Comparison of ENCODE assay signal across 14 mouse cellular contexts in genomic region chr10:127845945-127846344, GRCm38 (mm10). TPM values are rescaled to one million over a fixed set of nuclear protein-coding genes. Genes with fewer than 3 reads are reported as not detected.
DNase-seq lines count a peak whose midpoint lies in the region; ATAC-seq and TF ChIP-seq lines count a peak whose summit lies in the region.
"Not testable (repeated sequence)": the region's sequence is repeated elsewhere in the genome, so short reads cannot be mapped to it uniquely, and the experiment has no call there.
"Had no signal": no experiment of that assay in that cellular context is flagged by ENCODE, and none has a peak within 500 bp of the region (broad histone marks: within the 10 kb centered on the region; RNA-seq: fewer than 3 reads in every experiment).

No protein-coding gene starts in this region.

- TF ChIP-seq CTCF in kidney, adult 2 months (conservative IDR thresholded peaks at IDR 0.05; ENCODE audit: insufficient read depth, insufficient read length, low read depth, low read length); kidney, postnatal 0 days (IDR thresholded peaks at IDR 0.05; ENCODE audit: low read depth): not testable (repeated sequence)

- H3K4me3 ChIP-seq in kidney, adult 2 months (ENCODE audit: insufficient read depth, low read depth, low read length); kidney, postnatal 0 days (replicated peaks; ENCODE audit: low read depth, low read length): not testable (repeated sequence)

- DNase-seq in kidney, adult 2 months, result peak; percentile 56
- DNase-seq in kidney, adult 9 months, result peak; percentile 56
- DNase-seq in kidney, postnatal 0 days (ENCODE audit: low spot score), result not testable (repeated sequence)
- peak; percentile 19 for DNase-seq in kidney, postnatal 10 days
- DNase-seq in kidney, postnatal 14 days, result peak; percentile 23
- peak; percentile 48 for DNase-seq in kidney, postnatal 25 days
- DNase-seq in kidney, postnatal 36 days, result peak; percentile 37 to 42

- not testable (repeated sequence) for H3K27me3 ChIP-seq in kidney, adult 2 months (replicated peaks; ENCODE audit: control insufficient read depth, insufficient read depth, low read length); kidney, postnatal 0 days (ENCODE audit: insufficient read depth, low read length)

- H3K4me1 ChIP-seq in kidney, adult 2 months (ENCODE audit: control insufficient read depth, insufficient read depth, low read length), result peaks cover 20% of the 10 kb centered on the region
- not testable (repeated sequence) for H3K4me1 ChIP-seq in kidney, postnatal 0 days (replicated peaks; ENCODE audit: insufficient read depth, low read length)

- not testable (repeated sequence) for H3K27ac ChIP-seq in kidney, adult 2 months (ENCODE audit: insufficient read depth, low read depth, low read length)
- H3K27ac ChIP-seq in kidney, postnatal 0 days, result peak overlapping the region; percentile 61; the same call in 1 of the 2 replicates

- not testable (repeated sequence) for TF ChIP-seq POLR2A in kidney, adult 2 months (IDR thresholded peaks at IDR 0.05; ENCODE audit: low read depth, low read length)

- ATAC-seq in kidney, postnatal 0 days (replicated peaks; ENCODE audit: low FRiP score, low read depth), result not testable (repeated sequence)

- not testable (repeated sequence) for H3K36me3 ChIP-seq in kidney, adult 2 months (ENCODE audit: control insufficient read depth, insufficient read depth, low read length); kidney, postnatal 0 days (ENCODE audit: insufficient read depth, low read length)

- 40% methylated on average over 5 of the region's 5 CpGs for WGBS in kidney, adult 2 months
- 47% methylated on average over 5 of the region's 5 CpGs for WGBS in kidney, postnatal 0 days

- H3K9me3 ChIP-seq in kidney, postnatal 0 days (replicated peaks; ENCODE audit: low read length), result not testable (repeated sequence)

- not testable (repeated sequence) for H3K4me2 ChIP-seq in kidney, postnatal 0 days (ENCODE audit: low read length)

- not testable (repeated sequence) for H3K9ac ChIP-seq in kidney, postnatal 0 days (ENCODE audit: low read depth, low read length)

RNA-seq across cellular contexts. Expression of gene Rdh19, which starts 3.8 kb away (rescaled TPM):
- polyA plus RNA-seq in kidney, adult 2 months (2012; rRNA removed), result 1.6 and 2.0 TPM in 2 replicates
- polyA plus RNA-seq in kidney, postnatal 0 days (2015; fragmentation: Nextera tagmentation; extraction: Ambion mirVana), result 11.4 and 12.6 TPM in 2 replicates
- polyA plus RNA-seq: activated CD4-positive, CD25-positive, alpha-beta regulatory T cell, adult 4 months; adrenal gland, adult 2 months; brain, embryonic 14.5 days; C2C12; CD4-positive, CD25-positive, alpha-beta regulatory T cell, adult 4 months; G1E; Patski had no signal

RNA-seq across cellular contexts. Expression of gene Rdh16f2, which starts 20.3 kb away (rescaled TPM):
- polyA plus RNA-seq in kidney, adult 2 months (2012; rRNA removed), result 391 and 483 TPM in 2 replicates
- polyA plus RNA-seq in kidney, postnatal 0 days (2015; fragmentation: Nextera tagmentation; extraction: Ambion mirVana), result 2.1 and 2.3 TPM in 2 replicates
- polyA plus RNA-seq: activated CD4-positive, CD25-positive, alpha-beta regulatory T cell, adult 4 months; adrenal gland, adult 2 months; brain, embryonic 14.5 days; C2C12; CD4-positive, CD25-positive, alpha-beta regulatory T cell, adult 4 months; Patski had no signal

RNA-seq across cellular contexts. Expression of gene Rdh7, which starts 42.7 kb away (rescaled TPM):
- 0.20 and 0.31 TPM in 2 replicates for polyA plus RNA-seq in kidney, adult 2 months (2012; rRNA removed)
- polyA plus RNA-seq in kidney, postnatal 0 days (2015; fragmentation: Nextera tagmentation; extraction: Ambion mirVana), result 0.13 and 0.21 TPM in 2 replicates
- polyA plus RNA-seq: activated CD4-positive, CD25-positive, alpha-beta regulatory T cell, adult 4 months; brain, embryonic 14.5 days; C2C12; CD4-positive, CD25-positive, alpha-beta regulatory T cell, adult 4 months; G1E; Patski had no signal

RNA-seq across cellular contexts. Expression of gene Rdh16, which starts 45.0 kb away (rescaled TPM):
- polyA plus RNA-seq in kidney, adult 2 months (2012; rRNA removed), result 61.2 and 67.5 TPM in 2 replicates
- 12.7 and 13.1 TPM in 2 replicates for polyA plus RNA-seq in kidney, postnatal 0 days (2015; fragmentation: Nextera tagmentation; extraction: Ambion mirVana)
- polyA plus RNA-seq: activated CD4-positive, CD25-positive, alpha-beta regulatory T cell, adult 4 months; brain, embryonic 14.5 days; C2C12; CD4-positive, CD25-positive, alpha-beta regulatory T cell, adult 4 months; G1E had no signal

RNA-seq across cellular contexts. Expression of gene Sdr9c7, which starts 52.4 kb away (rescaled TPM):
- polyA plus RNA-seq in kidney, adult 2 months (2012; rRNA removed), result 0.13 TPM in 1 of 2 replicates, not detected in the other
- polyA plus RNA-seq in kidney, postnatal 0 days (2015; fragmentation: Nextera tagmentation; extraction: Ambion mirVana), result not detected in 2 replicates
- polyA plus RNA-seq: activated CD4-positive, CD25-positive, alpha-beta regulatory T cell, adult 4 months; brain, embryonic 14.5 days; C2C12; CD4-positive, CD25-positive, alpha-beta regulatory T cell, adult 4 months; G1E; Patski had no signal

Comparison
In these comparisons a context has a peak if more than half of its experiments do, and no peak if none do; other contexts are left out.
1. RNA of gene Rdh16f2, which starts 20.3 kb away (polyA plus RNA-seq): 391 to 483 TPM in kidney, adult 2 months; 2.1 to 2.3 TPM in kidney, postnatal 0 days; every median in the first group is over 100 times any median in the second.